Mouse (Mus musculus): ENCODE results near the gene Cpm. TPM values are rescaled to one million over a fixed set of nuclear protein-coding genes. Genes with fewer than 3 reads are reported as not detected.

The Cpm gene
- polyA plus RNA-seq, 2 experiments from 2014 or later: 19.3 to 23.3 TPM

DNA sequence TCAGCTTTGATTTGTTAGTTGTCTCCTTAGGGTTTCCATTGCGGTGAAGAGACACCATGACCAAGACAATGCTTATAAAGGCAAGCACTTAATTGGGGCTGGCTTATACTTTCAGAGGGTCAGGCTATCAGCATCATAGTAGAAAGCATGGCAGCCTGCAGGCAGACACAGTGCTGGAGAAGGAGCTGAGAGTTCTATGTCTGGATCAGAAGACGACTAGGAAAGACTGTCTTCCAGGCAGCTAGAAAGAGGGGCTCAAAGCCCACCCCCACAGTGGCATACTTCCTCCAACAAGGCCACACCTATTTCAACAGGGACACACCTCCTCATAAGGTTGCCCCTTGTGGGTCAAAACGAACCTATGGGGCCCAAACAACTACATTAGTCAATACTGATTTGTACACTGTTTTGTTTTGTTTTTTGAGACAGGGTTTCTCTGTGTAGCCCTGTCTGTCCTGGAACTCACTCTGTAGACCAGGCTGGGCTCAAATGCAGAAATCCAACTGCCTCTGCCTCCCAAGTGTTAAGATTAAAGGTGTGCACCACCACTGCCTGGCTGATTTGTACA, 8.3 kb upstream of the Cpm start:
- no peak for ATAC-seq

DNA sequence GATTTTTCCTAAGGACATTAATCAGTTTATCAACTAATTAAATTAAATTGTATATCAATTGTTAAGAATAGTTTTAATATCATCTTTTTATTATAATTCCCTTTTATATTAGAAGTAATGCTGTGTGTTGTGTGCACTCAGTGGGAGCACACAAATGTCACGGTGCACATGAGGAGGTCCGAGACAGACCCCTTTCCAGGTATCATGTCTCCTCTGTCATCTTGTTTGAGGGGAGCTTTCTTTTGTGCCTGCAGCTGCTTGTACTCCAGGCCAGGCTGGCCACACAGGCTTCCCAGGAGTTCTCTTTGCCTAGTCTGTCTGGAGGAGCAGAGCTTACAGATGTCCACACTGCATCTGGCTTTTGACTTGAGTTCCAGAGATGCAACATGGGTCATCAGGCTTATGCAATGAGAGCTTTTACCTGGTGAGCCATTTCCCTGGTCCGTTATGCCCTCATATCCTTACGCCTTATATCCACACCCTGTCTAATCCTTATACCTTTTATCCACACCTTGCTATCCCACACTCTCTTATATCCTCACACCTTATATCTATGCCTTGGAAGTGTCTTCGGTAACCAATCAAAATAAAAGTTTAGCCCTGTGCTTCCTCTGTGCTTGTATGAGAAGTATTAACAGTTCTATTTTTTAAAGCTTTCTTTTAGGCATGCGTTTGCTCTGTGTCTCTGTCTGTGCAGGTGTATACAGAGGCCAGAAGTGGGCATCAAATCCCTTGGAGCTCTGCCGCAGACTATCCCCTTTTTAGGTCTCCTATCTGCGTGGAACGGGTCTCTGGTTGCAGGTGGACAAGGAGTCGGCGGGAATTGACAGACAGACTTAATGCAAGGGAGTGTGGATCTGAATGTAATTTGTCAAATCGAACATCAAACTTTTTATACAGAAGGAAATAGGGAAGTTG, 7.4 kb upstream of the Cpm start:
- ATAC-seq: no peak

DNA sequence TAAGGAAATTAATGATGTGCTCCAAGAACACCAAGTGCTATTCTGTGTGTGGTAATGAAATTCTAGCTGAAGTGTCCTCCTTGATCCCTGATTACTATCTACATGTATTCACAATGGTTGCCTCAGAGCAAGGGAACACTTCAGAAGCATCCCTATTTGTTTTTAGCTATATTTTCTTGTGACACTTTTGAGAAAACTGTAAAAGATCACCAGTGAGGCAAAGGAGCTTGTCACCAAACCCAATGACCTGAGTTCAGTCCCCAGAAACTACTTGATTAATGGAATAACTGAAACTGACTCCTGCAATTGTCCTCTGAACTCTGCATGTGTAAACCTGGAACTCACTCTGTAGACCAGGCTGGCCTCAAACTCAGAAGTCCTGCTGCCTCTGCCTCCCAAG, 5.9 kb upstream of the Cpm start:
- ATAC-seq: no peak

DNA sequence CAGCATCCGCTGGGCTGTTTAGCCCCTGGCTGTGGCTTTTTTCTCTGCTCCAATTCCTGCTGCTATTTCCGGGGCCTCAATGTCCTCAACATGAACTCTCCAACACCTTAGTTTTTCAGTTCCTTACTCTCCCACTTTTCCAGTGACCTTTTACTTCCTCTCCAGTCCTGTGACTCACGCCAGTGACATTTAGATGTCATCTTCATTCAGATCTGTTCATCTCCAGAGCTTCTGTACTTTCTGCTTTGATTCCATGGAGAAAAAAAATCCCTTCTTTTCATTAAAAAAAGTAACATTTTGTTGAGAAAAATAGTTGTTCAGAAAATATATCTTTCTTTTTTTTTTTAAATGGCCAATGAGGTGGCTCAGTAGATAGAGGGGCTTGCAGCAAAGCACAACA, 5.1 kb upstream of the Cpm start:
- ATAC-seq: no peak

DNA sequence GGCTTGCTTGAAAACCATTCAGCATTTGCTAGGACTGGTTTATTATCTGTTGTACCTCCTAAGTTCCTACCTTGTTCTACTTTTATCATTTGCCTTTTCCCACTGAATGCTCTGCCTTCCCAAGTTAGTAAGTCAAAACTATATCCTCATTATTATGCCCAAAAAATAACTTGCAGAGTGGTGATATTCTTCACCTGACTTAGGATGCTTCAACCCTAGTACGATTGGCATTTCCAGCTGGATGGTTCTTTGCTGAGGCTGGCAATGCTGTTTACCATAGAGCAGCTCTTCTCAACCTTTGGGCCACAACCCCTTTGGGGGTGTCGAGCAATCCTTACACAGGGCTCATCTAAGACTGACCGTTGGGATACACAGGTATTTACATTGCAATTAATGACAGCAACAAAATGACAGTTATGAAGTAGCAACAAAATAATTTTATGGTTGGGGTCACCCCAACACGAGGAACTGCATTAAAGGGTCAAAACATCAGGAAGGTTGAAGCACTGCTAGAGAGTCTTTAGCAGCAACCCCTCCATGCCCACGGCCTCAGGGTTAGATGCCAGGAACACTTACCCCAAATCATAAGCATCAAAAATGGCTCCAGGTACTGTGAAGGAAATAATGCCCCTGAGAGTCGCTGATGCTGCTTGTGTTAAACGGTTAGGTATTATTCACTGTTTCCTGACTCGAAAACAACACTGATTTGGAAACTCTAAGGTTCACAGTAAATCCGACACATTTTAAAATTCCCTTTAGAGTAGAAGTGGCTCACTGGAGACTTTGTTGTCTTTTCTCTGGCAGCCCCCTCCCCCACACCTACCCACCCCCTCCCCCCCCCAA, 4.4 kb upstream of the Cpm start:
- ATAC-seq: no peak

DNA sequence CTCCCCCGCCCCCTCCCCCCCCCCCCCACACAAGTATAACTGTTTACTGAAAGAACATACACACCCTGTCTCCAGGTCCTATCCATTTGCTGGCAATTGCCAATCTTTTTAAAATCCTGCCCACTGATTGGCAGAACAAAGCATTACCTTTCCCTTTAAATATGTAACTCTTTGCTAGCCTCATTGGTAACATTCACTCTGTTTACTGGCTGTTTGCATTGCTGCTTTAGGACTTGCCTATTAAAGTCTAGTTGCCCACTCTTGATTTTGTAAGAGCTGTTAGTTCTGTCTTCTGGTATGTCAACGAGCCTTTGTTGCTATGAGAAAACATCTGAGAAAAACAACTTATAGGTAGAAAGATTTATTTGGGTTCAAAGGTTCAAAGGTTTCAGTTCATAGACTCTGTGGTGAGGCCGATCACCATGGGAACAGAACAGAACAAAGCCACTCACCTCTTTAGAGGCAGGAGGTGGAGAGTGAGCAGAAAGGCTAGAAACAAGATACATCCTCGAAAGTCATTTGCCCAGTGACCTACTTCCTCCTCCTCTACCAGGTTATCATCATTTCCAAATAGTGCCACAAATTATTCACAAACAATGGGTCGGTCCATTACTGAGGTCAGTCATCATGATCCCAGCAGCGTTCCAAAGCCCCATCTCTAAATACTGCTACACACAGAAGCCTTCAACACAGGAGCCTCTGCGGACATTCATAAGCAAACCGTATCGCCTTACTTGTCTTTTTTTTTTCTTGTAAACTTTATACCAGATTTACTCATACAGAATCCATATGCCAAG, 3.6 kb upstream of the Cpm start:
- ATAC-seq: peak; percentile 55

DNA sequence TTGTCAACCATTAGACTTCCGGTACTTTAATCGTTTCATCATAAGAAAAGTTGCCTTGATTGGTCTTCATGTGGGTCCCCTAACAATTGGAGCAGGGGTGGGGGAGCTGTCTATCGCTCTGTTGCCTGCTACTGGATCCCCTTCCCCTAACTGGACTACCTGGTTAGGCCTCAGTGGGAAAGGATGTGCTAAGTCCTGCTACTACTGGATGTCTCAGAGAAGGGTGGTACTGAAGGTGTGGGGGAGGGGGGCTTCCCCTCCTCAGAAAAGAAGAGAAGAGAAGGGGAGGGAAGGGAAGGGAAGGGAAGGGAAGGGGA, 3.0 kb upstream of the Cpm start:
- no peak for ATAC-seq

DNA sequence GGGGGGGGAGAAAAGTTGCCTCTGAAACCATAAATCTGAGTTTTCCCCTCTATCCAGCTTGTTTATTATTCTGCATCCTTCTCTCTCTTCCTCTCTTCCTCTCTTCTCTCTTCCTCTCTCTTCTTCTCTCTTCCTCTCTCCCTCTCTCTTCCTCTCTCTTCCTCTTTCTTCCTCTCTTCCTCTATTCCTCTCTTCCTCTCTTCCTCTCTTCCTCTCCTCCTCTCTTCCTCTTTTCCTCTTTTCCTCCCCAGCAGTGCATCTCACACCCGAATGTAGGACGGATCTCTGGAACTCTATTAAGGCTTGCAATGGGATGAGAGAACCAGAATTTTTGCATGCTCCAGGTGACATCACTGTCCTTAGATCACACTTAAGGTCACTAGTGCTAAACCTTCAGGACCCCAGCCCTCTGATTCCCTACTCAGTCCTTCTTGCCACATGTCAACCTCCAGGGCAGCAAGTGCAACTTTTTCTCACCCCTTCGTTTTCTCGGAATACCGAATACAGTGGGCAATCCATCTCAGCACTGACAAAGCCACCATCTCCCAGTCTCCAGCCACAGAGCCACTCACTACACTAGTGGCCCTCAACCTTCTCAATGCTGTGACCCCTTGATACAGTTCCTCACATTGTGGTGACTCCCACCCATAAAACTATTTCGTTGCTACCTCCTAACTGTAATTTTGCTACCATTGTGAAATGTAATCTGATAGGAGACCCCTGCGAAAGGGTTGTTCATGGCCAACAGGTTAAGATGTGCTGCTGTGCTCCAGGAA, 2.3 kb upstream of the Cpm start:
- no peak for ATAC-seq

DNA sequence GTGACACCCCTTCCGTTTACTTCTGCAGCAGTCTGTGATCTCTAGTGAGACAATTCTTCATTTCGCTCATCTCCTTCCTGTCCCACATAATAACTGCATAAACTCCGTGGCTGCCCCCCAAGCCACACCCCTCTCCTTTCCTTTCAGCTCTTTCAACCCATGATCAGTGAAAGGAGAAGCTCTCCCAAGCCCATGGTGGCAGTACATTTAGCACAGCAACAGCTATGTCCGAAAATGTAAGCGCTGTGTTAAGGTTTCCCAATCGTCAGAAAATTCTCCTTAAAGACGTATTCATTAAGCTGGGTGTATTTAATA, 1.7 kb upstream of the Cpm start:
- peak; percentile 60 for ATAC-seq

DNA sequence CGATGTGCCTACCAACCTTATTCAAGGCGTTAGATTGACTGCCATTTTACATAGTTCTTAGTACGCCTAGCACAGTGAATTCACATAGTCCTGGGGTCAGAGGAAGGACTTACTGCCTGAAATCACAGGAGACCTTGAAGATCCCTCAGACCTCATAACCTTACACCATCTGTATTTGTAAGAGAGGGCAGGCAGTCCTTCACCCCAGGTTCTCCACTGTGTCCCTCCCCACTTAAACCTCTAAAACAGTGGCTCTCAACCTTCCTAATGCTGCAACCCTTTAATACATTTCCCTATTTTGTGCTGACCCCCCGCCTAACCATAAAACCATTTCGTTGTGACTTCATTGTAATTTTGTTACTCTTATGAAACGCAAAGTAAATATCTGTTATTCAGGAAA, 1.4 kb upstream of the Cpm start:
- no peak for ATAC-seq

DNA sequence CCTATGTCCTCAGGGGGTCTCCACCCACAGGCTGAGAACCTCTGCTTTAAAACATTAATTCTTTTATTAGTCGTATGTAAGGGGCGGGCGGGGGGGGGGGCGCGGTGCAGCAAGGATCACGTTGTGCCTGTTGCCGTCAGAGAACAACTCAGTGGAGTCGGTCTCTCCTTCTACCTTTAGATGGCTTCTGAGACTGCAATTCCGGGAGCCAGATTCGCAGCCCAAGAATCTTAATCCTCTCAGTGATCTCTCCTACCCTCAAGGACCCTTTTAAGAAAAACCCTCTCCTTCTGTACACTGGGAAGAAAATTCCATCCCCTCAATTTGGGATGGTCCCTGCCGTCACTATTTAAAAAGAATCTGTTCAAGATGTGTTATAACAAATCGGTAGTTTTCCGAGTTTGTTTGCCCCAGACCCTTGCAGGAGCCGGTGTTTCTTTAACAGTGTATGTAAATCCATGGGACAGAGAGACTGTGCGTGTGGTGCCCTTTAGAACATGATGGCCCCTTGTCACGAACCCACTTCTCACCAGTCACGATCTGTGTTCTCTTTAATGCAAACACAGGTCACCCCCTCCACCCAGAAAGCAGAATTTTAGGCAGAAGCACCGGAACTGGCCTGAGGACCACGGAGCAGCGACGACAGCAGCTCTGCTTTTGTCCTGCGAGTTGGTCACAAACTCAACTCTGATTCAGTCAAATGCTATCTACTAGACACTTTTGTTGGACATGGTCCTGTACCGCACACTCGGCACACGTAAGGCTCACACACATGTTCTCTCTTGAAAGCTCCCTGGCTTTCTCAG, 734 bp upstream of the Cpm start:
- ATAC-seq: no peak

DNA sequence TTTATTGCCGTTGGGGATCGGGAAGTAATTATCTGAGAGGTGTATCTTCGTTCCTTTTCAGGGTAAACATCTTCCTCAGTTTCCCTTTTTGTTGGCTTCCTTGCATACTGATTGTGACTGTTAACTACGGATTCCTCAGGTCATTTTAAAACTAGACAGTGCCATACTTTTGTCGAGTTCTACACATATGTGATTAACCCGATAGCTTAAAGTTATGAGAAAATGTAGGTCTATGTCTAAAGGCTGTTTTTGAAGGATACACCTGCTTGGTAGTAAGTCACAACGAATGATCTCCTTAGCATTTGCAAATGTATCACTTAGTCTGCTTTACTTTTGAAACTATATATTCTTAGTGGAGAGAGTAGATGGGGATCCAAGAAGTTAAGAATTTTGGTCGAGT, 876 bp downstream of the Cpm start:
- ATAC-seq: no peak

DNA sequence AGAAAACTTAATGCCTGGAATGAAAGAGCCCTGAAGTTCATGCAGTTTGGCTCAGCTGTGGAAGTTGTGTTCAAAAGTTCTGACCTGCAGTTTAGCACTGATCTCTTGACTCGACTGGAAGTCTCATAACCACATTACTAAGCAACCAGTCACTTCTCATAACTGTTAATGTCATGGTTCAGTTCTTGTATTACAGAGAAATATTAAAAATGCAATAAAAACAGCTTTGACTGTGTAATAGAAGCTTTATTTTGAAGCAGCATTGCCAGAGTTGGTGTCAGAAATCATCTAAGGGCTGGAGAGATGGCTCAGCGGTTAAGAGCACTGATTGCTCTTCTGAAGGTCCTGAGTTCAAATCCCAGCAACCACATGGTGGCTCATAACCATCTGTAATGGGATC, 1.5 kb downstream of the Cpm start:
- no peak for ATAC-seq

DNA sequence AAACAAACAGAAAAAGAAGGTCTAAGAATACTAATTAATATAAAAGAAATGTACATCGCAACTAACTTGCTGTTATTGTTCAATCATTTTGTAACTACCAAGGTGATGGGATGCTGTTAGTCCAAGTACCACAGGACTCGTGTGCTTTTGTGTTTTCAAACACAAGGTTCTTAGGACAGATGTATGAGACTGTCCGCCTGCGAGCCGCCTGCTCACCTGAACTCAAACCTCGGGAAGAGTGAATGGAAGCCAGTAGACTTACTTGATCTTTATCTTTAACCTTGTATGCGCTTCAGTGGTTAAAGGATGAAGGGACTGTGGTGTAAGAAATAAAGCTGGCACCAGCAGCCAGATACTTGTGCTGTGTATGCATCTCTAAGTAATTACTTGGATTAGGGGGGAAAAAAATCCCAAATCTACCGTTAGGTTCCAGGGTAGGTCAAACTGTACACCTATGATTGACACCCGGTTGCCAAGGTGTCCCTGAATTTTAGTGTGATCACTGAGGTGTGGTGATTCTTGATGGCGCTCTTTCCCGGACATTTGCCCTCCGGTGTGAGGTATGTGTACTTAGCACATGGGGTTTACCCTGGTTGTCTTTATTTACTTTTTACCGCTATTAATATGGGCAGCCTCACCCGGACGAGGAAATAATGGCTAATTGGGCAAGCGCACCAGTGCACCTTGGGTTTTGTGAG, 2.4 kb downstream of the Cpm start:
- no peak for ATAC-seq

DNA sequence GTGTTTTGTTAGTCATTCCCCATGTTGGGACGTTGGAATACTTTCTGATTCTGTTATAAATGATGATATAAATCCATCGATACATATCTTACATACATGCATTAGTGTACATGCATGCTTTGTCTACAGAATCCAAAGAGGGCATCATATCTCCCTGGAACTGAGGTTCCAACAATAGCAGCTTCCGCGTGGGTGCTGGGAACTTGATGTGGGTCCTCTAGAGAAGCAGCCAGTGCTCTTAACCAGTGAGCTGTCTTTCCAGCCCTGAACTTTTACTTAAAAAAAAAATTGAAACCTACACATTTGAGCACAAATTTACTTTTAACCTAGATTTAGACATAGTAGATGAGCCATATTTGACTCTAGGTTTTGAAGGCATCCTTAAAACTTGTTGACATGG, 3.1 kb downstream of the Cpm start:
- ATAC-seq: no peak

DNA sequence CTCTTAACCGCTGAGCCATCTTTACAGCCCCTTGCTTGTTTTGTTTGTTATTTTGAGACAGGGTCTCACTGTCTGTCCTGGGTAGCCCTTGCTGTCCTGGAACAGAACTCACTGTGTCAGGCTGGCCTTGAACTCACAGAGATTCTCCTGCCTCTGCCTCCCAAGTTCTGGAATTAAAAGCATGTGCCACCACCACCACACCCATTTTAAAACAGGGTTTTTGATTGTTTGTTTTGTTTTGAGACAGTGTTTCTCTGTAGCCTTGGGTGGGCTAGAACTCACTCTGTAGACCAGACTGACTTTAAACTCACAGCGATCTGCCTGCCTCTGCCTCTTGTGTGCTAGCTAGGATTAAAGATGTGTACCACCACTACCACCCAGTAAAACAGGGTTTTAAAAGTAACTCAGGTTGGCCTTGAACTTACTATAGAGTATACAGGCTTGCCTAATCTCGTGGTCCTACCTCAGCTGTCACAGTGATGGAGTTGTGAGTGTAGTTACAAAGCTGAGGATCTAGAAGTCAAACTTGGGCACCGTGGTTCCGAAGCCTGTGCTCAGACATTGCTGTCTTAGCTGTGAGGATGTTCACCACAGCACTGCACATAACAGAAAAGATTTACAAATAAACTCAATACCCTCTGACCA, 4.4 kb downstream of the Cpm start:
- ATAC-seq: no peak

DNA sequence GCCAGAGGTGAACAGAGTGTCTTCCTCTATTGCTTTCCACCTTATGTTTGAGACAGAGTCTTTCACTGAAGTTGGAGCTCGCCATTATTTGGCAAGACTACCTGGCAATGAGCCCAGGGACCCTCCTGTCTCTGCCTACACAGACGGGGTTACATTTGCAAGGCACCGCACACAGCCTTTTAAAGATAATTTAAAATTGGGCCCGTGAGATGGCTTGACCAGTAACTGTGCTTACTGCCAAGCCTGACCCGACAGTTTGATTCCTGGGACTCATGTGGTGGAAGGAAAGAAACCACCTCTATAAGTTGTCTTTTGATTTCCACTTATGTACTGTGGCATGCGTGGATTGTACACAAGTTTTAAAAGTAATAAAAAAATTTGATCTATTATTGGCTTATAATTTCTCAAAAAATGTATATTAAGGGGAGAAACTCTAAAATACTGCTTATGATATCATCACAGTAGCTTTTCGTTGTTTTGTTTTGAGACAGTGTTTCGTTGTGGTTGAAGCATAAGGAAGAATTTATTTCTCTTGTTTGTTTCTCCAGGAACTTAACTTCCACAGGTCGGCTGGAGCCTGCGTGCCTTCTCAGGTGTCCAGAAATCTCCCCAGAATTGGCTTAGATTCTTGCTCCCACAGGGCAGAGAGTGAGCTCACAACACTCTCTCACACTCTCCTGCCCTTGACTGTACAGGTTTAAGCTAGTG, 5.2 kb downstream of the Cpm start:
- no peak for ATAC-seq

DNA sequence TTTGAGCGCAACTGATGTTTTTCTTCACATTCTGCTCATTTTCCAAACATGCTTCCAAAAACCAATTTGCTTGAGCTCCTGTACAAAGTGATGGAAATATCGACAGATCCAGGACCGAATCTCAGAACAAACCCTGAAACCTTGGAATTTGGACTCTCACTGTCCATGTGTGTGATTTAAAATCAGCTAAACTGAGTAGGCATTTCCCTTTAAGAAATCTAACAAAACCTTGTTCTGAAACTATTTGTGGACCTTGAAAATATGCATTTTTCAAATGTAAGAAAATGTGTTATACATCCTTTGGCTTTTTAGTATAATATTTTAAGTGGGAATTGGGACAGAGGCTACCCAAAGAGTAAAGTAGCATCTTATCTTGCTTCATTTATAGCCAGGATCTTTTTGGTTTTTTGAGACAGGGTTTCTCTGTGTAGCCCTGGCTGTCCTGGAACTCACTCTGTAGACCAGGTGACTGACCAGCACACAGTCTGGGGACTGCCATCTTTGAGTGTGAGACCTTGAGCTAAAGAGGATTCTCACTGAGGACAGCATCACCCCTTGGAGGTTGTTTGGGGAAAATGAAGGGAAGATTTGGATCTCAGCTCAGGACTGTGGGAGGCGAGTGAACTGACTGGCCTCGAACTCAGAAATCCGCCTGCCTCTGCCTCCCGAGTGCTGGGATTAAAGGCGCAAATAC, 5.9 kb downstream of the Cpm start:
- no peak for ATAC-seq
